Mouse (Mus musculus) thymus, postnatal 25 days (tissue): ENCODE data around the gene P2rx4.
A peak's percentile ranks its signal among the peaks of the same experiment; 100 is the strongest.

Source experiments
- DNase-seq: peaks from one replicate; pipeline ENCODE4 v3.0.0; 2022

P2rx4 gene

DNA sequence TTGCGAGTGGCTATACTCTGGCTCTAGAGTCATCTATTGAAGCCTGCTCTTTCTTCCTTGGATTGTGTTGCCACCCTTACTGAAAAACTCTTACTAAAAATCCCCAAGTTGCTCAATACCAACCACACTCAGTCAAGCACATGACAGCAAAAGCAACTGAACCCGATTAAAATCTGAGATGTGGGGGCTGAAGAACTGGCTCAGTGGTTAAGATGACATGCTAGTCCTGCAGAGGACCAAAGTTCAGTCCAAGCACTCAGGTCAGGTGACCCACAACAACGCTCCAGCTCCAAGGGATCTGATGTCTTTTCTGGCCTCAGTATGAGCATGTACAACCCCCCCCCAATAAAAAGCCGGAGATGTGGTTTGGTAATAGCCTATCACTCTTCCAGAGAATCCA lies 2.8 kb upstream of the P2rx4 start:
- no peak for DNase-seq

DNA sequence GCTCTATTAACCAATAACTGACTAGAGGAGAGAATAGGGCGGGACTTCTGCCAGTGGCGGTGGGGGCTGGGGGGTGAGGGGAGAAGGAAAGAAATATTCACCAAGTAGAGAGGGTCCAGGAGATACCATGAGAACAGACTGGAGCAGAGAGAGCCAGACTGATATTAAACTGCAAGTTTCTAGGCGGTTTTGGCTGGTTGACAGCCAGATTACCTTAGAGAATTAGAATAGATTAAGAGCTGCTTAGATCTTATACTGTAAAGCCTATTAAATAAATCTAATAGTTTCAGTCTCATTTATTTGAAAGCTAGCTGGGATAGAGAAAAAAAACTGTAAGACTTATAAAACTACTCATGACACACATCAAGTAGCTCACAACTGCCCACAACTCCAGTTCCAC lies 2.2 kb upstream of the P2rx4 start:
- no peak for DNase-seq

DNA sequence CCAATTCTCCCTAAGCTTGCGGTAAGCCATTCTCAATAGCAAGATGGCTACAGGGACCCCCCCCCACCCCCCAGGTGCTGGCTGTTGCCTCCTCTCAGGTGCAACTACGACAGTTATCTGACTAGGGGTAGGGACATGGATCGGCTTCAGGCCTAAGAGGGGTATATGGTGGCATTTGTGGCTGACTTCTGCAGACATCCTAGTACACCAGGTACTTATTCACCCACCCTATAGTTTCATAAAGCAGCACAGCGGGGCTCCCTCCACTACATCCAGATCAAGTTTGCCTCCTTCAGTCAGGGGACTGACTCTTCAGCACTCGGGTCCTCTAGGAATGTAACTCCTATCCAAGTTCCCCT lies 448 bp upstream of the P2rx4 start:
- DNase-seq = no peak

DNA sequence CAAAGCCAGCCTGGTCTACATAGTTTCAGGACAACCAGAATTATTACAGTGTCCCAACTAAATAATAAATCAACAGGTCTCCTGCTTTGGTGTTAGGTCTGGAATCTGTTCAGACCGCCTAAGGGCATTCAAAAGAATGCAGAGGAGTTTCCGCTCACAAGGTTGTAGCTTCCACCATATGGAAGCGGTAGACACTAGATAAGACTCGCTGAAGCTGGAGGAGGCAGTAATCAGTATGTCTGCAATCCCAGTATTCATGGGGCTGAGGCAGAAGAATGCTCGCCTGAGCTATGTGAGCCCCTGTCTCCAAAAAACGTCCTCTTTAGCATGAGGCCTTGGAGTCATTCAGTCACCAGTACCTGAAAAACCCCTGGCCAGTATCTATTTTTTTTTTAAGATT lies 1.5 kb downstream of the P2rx4 start:
- DNase-seq = no peak

GRCm38 (mm10) chr5:122715723-122716122 lies 8.4 kb downstream of the P2rx4 start:
- no peak for DNase-seq

DNA sequence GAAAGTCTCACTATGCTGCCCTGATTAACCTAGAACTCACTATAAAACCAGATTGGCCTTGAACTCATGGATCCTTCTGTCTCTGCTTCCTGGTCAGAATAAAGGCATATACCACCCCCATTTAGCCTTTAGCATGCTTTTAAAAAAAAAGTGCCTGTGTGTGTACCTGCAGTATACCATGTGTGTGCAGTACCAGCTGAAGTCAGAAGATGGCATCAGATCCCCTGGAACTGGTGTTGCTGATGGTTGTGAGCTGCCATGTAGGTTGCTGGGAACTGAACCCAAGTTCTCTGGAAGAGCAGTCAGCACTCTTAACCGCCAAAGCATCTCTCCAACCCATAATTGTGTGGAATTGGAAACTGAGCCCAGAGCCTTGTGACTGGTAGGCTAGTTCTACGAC lies 9.4 kb downstream of the P2rx4 start:
- DNase-seq = no peak

DNA sequence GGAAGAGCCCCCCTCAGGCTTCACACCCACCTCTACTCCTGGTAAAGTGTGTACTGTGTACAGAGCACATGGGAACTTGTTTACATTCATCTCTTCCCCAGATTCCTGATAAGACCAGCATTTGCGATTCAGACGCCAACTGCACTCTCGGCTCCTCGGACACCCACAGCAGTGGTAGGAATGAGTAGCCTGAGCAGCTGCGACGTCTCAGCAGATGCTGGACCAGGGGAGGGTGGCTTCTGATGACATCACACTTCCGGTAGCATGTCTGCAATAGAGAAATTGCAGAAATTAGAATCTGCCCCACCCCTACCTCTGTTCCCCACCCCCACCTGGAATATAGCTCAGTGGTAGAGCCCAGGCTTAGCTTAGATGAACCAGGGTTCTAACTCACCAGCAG lies 11.1 kb downstream of the P2rx4 start:
- no peak for DNase-seq

GRCm38 (mm10) chr5:122719168-122719567 lies 11.8 kb downstream of the P2rx4 start:
- DNase-seq = peak; percentile 23

- no peak for DNase-seq
These were observed 18.1 kb downstream of the P2rx4 start for GRCm38 (mm10) chr5:122725453-122725852.

DNA sequence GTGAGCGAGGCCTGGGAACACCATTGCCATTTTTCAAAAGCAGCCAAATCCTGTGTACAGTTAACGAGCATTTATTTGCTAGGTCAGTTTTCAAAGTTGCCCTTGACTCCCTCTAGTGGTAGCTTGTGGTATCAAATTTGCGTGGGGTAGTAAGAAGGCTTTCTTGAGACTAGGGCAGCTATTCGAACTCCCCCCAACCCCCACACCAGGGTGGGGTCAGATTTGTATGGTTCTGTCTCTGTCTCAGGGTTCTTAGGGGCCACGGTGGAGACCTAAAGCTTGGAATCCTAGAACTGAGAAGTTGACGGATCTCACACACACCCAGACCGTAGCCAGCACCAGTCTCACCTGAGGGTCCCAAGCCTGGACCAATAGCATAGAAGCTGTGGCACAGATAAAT lies 18.7 kb downstream of the P2rx4 start:
- DNase-seq = peak; percentile 66

- DNase-seq = no peak
These were observed 19.3 kb downstream of the P2rx4 start for GRCm38 (mm10) chr5:122726595-122726994.

DNA sequence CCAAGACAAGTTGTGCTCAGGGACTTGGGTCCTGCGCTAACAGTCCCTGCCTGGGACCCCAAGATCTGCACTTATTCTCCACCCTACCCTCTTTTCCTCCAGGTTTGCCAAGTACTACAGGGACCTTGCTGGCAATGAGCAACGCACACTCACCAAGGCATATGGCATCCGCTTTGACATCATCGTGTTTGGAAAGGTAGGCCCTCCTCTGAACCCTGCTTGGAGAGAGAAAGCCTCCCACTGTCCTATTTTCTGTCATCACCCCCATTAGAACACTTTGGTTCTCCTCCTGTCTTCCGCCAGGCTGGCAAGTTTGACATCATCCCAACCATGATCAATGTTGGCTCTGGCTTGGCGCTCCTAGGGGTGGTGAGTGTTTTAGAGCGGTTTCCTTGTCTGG lies 19.8 kb downstream of the P2rx4 start:
- no peak for DNase-seq

GRCm38 (mm10) chr5:122730776-122731175 lies 23.4 kb downstream of the P2rx4 start:
- no peak for DNase-seq

DNA sequence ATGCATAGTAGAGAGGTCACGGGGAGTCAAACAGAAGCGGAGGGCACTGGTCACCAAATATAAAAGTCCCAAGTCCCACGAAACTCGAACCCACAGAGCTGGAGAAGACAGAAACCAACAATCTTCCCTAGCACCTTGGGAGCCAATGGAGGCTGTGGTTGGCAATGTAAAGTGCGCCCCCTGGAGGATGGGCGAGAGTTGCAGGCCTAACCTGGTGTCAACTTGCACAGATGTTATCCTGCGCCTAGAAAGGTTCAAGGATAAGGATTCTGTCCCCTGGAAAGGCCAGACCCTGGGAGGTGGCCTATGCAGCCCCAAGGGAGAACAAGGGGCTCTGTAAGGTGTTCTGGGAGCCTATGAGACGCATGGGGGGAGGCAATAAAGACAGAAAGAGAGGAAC lies 24.0 kb downstream of the P2rx4 start:
- DNase-seq = peak; percentile 84

DNA sequence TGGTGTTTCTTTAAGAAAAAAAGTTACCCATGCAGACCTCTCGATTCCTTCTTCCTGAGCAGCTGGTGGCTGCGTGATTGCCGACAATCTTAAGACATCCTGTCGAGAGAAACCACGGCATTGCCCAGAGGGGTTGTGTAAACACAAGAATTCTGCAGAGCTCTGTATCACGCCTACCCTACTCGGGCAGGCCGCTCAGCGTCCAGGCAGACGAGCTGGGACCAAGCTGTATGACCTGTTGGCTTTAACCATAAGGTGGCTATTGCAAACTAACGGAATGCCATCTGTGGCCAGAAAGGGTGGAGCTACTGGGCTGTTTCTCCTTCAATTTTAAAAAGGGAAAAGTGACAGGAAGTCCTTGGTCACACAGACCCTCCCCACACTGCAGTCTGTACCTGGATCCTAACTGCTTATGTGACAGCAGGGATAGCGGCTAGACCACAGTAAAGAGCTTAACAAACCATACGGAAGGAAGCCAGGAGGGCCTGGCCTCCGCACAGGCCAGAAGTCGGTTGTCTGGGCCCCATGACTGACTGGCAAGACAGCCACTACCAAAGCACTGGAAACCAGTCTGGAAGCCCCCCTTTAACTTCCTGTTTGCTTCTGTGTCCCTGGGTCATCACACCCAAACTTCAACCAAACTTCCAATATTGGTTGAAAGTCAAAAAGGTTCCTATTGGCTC lies 24.8 kb downstream of the P2rx4 start:
- peak; percentile 62 for DNase-seq

DNA sequence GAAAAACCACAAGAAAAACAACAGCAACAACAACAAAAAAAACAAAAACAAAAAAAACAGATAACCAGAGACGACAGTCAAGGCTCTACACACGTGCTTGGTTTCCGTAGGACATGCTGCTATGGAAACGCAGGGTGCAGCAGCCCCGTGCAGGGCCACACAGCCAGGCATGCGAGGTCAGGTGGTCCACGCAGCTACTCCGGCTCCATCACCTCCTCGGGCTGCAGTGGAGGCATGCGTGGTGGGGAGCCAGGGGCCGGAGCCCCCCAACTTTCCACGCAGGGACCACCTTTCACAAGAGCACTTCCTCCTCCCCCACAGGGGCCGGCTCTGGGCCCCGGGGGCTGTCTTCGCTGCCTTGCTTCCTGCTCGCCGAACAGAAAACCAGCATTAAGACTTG lies 26.5 kb downstream of the P2rx4 start:
- peak; percentile 60 for DNase-seq

DNA sequence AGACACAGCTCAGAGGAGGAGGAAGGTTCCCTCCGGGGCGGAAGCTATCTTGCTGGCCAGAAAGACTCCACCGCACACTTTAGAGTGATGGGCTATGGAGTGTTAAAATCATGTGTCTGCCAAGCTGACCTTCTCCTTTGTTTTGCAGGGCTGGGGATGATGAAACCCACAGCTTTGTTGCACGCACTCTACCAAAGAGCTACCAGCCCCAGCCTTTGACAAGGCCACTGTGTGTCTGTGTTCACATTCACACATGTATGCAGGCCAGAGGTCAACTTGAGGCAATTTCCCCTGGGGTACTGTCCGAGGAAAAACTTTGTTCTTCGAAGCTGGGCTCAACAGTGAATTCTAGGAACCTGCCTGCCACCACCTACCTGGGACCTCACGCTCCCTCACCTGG lies 28.5 kb downstream of the P2rx4 start:
- DNase-seq = no peak

GRCm38 (mm10) chr5:122736761-122737160 lies 29.4 kb downstream of the P2rx4 start:
- DNase-seq = no peak

DNA sequence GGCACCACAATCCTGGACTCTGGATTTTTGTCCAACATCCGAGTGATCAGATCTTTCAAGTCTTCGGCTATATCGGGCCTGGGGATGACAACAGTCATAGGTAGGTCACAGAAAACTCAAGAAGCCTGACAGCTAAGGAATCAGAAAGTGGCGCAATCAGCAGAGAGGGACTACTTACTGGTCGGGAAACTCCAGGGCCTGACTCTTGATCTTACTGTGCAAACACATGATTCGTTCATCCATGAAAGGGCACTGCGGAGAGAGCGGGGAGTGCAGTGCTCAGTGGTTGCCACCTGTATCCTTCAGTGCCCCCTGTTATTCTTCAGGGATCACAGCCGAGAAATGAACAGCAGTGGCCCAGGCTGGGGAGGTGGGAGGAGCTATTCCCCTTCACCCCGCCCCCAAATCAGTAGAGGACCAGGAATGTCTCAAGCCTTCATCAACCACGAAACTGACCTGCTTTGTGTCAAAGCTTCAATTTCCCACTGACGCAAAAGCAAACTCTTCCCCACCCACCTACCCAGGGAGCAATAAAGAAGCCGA lies 36.6 kb downstream of the P2rx4 start:
- no peak for DNase-seq

GRCm38 (mm10) chr5:122747950-122748349 lies 40.6 kb downstream of the P2rx4 start:
- no peak for DNase-seq

- no peak for DNase-seq
These were observed 47.1 kb downstream of the P2rx4 start for GRCm38 (mm10) chr5:122754477-122754876.

DNA sequence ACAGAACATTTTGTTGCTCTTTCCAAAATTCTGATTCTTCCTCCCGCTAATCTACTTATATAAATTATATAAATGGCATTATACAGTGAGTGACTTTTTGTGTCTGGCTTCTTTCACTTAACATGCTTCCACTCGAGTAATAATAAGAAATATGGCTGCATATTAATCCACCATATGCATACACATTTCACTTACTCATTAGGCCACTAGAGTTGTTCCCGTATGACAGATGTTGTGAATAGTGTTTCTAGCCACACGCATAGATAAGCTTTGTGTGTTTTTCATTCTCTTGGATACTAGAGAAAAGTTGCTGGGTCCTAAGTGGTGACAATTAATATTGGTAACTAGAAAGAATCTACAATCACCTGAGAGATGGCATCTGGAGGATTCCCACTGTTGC lies 48.3 kb downstream of the P2rx4 start:
- no peak for DNase-seq

DNA sequence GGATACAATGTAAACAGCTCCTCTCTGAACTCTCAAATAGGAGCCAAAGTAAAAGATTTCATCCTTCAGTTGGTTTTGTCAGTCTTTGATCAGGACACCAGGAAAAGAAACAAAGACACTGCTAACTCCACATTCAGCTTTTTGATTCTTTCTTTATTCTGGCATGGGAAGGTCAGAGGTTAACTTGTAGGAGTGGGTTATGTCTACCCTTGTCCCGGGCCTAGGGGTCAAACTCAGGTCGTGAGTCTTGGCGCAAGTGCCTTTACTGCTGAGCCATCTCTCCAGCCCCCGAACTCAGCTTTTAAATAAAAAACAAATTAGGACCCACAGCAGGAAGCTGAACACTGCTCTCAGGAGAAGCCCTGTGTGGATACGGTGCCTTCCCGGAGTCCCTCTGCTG lies 48.8 kb downstream of the P2rx4 start:
- no peak for DNase-seq

GRCm38 (mm10) chr5:122756680-122757079 lies 49.3 kb downstream of the P2rx4 start:
- DNase-seq = no peak

- no peak for DNase-seq
These were observed 56.1 kb downstream of the P2rx4 start for GRCm38 (mm10) chr5:122763271-122764031.
